Mouse (Mus musculus) neural tube, embryonic 10.5 days (tissue): ENCODE results near the gene Zfp827.

Experiments
- DNase-seq: peaks from one replicate; pipeline ENCODE4 v3.0.0-alpha.2; 2017; ENCODE audit warnings: low spot score; ENCODE audit errors: extremely low spot score

Zfp827 gene

GRCm38 (mm10) chr8:79027977-79028487 lies at the start of gene Zfp827:
TSS of gene Zfp827 (plus strand) at chr8:79028437.
- DNase-seq = peak; percentile 89

DNA sequence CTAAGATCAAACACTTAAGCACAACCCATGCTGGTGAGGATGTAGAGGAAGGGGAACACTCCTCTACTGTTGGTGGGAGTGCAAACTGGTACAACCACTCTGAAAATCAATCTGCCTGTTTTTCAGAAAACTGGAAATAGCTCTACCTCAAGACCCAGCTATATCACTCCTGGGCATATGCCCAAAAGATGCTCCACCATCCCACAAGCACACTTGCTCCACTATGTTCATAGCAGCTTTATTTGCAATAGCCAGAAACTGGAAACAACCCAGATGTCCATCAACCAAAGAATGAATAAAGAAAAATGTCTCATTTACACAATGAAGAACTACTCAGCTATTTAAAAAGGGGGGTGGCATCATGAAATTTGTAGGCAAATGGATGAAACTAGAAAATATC lies 23.9 kb upstream of the Zfp827 start:
- DNase-seq = no peak

DNA sequence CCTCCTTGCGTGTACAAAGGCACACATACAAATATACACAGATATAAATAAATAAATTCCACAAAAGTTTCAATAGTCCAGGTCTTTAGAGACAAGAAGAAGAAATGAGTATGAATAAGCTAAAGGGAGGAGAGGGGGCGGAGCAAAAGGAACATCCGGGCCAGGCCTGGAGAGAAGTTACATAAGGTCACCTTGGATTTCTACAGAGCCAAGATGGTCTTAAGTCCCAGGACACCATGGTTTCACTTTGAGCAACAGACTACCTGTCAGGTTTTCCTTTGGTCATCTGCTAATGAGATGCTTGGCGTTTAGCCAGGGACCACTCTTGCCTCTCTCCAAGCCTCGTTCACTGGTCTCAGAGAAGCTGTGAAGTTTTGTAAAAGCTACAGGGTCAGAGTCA lies 13.2 kb upstream of the Zfp827 start:
- DNase-seq = no peak

DNA sequence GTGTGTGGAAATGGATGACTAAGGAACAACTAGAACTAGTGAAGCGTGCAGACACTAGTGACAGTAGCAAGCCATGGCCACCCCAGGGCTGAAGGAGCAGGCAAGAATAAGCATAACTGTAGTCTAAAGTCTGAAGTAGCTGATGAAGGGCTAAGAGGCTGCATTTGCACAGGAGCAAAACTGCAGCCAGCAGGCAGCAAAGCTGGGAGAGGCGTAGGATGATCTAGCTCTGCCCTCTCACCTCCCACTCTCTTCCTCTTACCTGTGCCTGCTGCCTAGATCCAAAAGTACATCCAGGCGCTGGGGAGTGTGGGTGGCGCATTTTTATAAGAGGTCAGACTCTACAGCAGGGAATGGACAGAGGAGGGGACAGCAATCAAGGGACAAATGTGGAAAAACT lies 12.2 kb upstream of the Zfp827 start:
- no peak for DNase-seq

DNA sequence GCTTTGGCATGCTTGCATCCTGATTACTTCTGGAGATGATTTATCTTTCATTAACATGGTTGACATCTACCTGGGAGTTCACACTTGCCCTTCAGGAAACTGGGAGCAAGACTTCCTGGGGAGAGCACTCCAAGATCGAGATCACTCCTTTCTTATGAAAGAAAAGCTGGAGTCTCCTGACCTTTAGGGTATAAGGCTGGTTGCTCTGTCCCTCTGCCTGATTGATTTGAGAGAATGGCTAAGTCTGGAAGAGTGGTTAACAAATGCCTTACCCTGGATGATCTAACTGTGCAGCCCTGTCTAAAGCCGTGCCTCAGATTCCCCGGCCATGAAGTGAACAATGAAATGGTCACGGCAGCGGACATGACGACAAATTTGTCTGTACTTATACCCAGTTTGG lies 11.7 kb upstream of the Zfp827 start:
- DNase-seq = no peak

DNA sequence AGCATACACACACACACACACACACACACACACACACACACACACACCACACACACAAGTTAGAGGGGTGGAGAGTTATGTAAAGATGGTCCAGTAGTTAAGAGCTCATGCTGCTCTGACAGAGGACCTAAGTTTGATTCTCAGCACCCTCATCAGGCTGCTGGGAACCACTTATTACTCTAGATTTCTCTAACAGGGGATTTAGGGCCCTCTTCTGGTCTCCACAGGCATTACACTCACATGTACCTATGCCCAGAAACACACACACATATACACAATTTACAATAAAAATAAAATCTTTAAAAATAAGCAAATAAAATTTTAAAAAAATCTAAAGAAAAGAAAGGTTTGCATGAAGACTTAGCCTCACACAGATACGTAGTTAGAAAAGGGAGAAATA lies 4.3 kb upstream of the Zfp827 start:
- DNase-seq = no peak

GRCm38 (mm10) chr8:79027319-79027718 lies 918 bp upstream of the Zfp827 start:
- DNase-seq = no peak

- peak; percentile 75 for DNase-seq
Observed at GRCm38 (mm10) chr8:79028541-79029395, 531 bp downstream of the Zfp827 start.

DNA sequence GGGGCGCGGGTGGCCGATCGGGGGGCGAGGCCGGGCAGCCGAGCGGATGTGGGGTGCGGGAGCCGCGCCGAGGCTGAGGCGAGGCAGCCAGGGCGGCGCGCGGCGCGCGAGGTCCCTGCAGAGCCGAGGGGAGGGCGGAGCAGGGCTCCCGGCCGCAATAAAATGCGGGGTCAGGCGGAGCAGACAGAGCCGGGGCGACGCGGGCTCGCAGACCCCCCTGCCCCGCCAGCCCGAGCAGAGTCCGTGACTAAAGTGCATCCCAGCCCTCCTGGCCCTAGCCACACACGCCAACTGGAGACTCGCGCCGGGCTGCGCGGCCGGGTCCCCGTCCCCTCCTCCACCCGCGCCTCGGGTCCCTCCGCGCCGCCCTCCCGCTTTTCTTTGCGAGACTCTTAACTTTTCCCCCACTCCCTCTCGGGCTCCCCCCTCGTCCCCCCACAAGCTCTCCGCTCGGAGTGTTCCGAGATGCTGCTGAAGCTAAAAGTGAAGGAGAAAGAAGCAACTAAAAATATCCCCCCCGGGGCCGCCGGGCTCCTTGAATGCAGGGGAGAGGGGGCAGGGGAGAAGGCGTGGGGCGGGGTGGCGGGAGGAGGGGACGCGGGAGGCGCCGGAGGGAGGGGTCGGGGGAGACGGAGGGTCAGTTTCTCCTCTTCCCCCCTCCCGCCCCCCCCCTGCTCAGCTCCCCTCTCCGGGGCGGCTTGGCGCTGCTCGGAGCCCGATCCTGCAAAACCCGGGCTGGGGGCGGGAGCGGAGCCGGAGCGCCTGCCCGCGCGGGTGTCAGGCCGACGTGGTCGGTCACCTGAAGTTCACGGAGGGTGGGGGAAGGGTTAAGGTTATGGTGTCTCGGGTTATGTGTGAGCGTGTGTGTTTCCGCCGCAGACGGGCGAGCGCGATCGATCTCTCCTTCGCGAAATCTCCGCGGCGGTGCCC lies 1.4 kb downstream of the Zfp827 start:
- peak; percentile 84 for DNase-seq

- peak; percentile 88 for DNase-seq
Observed at GRCm38 (mm10) chr8:79030326-79031265, 2.4 kb downstream of the Zfp827 start.

- DNase-seq = no peak
Observed at GRCm38 (mm10) chr8:79037532-79037931, 9.3 kb downstream of the Zfp827 start.

GRCm38 (mm10) chr8:79037991-79038390 lies 9.8 kb downstream of the Zfp827 start:
- no peak for DNase-seq

- no peak for DNase-seq
Observed at GRCm38 (mm10) chr8:79041429-79041828, 13.2 kb downstream of the Zfp827 start.

DNA sequence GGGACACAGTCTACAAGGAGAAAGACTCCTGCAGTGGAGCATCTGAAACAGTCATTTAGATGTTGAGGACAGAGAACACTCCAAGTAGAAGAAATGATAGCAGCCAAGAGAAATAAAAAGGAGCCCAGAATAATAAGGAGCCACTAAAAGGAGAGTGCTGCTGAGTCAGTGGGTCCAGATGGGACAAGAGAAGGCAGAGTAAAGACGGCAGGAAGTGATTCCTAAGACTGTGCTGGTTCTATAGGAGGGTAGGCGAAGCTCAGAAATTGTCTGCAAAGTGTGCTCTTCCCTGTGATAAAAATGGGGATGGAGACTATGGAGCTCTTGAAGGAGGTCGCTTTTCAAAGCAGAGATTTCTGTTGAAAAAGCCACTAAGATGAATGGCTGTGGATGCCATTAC lies 14.0 kb downstream of the Zfp827 start:
- no peak for DNase-seq

DNA sequence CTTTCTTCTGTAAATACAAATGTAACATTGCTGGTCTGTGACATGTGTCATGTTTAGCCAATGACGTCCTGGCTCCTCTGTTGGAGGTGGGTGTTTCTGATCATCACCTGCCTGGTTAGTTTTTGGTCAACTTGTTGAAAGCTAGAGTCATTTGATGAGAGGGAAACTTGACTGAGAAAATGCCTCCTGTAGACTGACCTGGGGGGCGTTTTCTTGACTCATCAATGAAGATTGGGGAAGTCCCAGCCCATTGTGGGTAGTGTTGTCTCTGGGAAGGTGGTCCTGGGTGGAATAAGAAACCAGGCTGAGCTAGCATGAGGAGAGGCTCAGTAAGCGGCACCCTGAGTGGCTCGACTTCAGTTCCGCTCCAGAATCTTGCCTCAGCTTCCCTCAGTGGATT lies 16.4 kb downstream of the Zfp827 start:
- no peak for DNase-seq

DNA sequence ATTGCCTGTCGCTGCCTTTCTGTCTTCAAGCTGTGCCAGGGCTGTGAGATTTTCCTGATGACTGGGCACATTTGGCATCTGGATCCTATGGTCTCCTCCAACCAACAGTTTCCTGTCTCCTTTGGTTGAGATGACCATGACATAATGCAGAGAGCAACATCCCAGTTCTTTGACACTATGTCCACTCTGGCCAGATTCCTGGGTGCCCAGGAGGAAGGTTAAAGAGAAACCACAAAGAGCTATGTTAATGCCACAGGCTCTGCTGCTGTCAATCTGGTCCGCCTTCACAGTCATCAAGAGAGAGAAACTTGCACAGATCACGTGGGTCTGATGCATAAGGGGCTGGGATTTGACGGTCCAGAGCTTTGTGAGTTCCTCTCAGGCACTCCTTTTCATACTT lies 18.4 kb downstream of the Zfp827 start:
- no peak for DNase-seq

DNA sequence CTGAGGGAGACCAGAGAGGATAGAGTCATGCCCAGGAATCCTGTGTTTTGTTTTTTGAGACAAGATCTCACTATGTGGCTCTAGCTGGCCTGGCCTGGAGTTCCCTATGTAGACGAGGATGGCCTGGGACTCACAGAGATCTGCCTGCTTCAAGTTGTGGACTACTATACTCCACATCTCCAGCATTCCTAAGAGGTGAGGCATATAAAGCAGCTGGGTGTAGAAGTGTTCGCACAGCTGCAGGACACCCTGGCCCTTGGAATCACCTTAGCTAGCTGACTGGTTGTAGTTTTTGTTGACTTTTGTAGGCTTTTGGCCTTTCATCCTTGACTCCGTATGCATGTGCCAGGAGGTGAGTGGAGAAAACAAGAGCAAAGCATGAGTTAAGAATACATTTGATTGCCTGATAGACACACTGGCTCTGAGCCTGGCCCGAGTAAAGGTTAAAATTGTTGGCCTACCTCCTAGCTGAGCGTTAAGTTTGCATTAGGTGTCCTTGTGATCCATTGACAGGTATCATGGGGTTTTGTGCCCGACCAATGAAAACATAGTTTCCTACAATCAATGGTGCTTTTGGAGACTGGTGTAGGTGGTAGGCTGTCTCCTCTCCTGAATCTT lies 20.3 kb downstream of the Zfp827 start:
- no peak for DNase-seq

DNA sequence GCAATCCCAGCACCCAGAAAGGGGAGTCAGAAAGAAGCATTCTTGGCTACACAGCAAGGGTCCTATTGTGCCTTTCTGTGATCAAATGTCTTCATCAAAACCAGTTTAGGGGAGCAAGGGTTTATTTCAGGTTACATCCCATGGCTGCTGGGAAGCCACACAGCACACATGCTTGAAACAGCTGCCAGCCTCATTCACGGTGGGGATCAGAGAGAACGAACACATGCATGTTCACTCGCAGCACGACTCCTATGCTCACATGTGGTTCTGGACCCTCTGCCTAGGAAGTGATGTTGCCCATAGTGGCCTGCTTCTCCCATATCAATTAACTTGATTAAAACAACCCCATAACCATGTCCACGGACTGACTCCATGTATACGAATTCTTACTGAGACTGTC lies 26.0 kb downstream of the Zfp827 start:
- DNase-seq = no peak

DNA sequence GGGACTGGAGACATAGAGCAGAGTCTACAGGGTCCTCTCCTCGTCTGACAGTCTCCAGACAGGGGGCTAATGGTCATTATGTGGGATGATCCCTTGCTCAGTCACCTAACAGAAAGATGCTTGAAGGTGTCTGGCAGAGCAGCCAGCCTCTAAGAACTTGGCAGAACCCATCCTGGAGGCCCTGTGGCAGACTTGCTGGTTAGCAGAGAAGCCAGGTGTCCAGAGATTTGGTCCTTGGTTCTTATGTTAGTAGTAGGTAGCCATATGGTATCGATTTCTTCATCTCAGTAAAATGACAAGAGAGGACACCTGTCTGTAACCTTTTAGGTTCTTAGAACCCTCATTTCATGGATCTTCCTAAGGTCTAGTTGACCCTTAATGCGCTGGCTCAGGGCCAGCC lies 28.9 kb downstream of the Zfp827 start:
- DNase-seq = no peak

- no peak for DNase-seq
Observed at GRCm38 (mm10) chr8:79059361-79059760, 31.1 kb downstream of the Zfp827 start.
